Mouse (Mus musculus): ENCODE measurements around the gene 9130230L23Rik.

DNA sequence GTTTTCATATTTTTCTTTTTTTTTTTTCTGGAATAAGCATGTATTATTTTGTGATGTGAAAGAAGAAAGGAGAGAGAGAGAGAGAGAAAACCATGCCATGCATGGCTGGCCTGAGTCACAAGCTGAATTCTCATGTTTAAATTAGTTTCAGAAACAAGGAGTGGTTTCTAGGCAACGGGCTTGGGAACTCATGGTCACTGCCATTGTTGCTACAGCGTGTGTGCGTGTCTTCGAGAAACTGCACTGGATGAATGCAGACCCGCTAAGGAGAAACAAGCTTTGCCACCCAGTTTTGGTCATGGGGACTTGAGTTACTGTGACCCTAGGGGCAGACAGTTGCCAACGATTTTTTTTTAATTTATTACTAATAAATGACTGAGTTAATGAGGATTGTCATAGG lies 53.8 kb downstream of the 9130230L23Rik start:
- TF ChIP-seq NELFE (IDR thresholded peaks at IDR 0.05; ENCODE audit: low read depth, low read length) (no peak), RAD21 (IDR thresholded peaks at IDR 0.05; ENCODE audit: low read depth, low read length) (no peak), USF2 (IDR thresholded peaks at IDR 0.05; ENCODE audit: borderline replicate concordance in 1 of 2, insufficient read depth in 1 of 2, low read depth in 1 of 2, low read length in 2 of 2) (no peak), SMC3 (IDR thresholded peaks at IDR 0.05; ENCODE audit: low read depth, low read length) (no peak), ZC3H11A (IDR thresholded peaks at IDR 0.05; ENCODE audit: low read depth, low read length) (no peak), CTCF (IDR thresholded peaks at IDR 0.05 in 2 of 3, conservative IDR thresholded peaks at IDR 0.05 in 1 of 3; ENCODE audit: control insufficient read depth in 1 of 3, insufficient read depth in 1 of 3, low read depth in 2 of 3, low read length in 3 of 3, poor library complexity in 1 of 3, severe bottlenecking in 1 of 3) (no peak), MYB (IDR thresholded peaks at IDR 0.05; ENCODE audit: low read depth, low read length) (no peak)

Data from MEL (cell line).